Mouse (Mus musculus) stomach, postnatal 0 days (tissue): ENCODE measurements at regions not wholly inside any gene's neighbourhood (a gene's known extent, or its start where the extent isn't known, plus 50 kb on each side); places are given as distances from the start of the nearest gene placed in this dataset.
A peak's percentile ranks its signal among the peaks of the same experiment; 100 is the strongest.

Source experiments
- ATAC-seq: fragments of 200-750 bp; cut with Nextera tagmentation; 2 replicates; pipeline ENCODE4 v1.8.0; 2017; ENCODE audit not compliant: low FRiP score, low TSS enrichment
- DNase-seq: peaks from one replicate; pipeline ENCODE4 v3.0.0-alpha.2; 2016; ENCODE audit warnings: low spot score
- H3K27ac ChIP-seq: fragments of 300-500 bp; sonication (generic); replicated peaks from 2 replicates; pipeline ENCODE4 v1.5.1; 2014; ENCODE audit warnings: mild to moderate bottlenecking, control low read depth
- H3K27me3 ChIP-seq: fragments of 300-500 bp; sonication (generic); 2 replicates; pipeline ENCODE4 v1.6.1; 2014; ENCODE audit warnings: low read length; ENCODE audit not compliant: control insufficient read depth, insufficient read depth
- H3K36me3 ChIP-seq: fragments of 300-500 bp; sonication (generic); 2 replicates; pipeline ENCODE4 v1.6.1; 2014; ENCODE audit warnings: low read length, mixed read lengths; ENCODE audit not compliant: control insufficient read depth, insufficient read depth
- H3K4me1 ChIP-seq: fragments of 300-500 bp; sonication (generic); replicated peaks from 2 replicates; pipeline ENCODE4 v1.6.1; 2014; ENCODE audit warnings: antibody characterized with exemption; ENCODE audit not compliant: control insufficient read depth, insufficient read depth
- H3K4me2 ChIP-seq: fragments of 300-500 bp; sonication (generic); replicated peaks from 2 replicates; pipeline ENCODE4 v1.6.1; 2014; ENCODE audit warnings: low read depth, mild to moderate bottlenecking, control low read depth, moderate library complexity
- H3K4me3 ChIP-seq: fragments of 300-500 bp; sonication (generic); 2 replicates; pipeline ENCODE4 v1.5.1; 2014; ENCODE audit warnings: low read depth, low read length, control low read depth
- H3K9ac ChIP-seq: fragments of 300-500 bp; sonication (generic); 2 replicates; pipeline ENCODE4 v1.6.1; 2014; ENCODE audit warnings: mild to moderate bottlenecking, low read length, control low read depth, mixed read lengths
- H3K9me3 ChIP-seq: fragments of 300-500 bp; sonication (generic); 2 replicates; pipeline ENCODE4 v1.6.1; 2016; ENCODE audit warnings: low read length; ENCODE audit not compliant: control insufficient read depth
- CTCF ChIP-seq: IDR thresholded peaks from 2 replicates; pipeline ENCODE4 v1.5.1; 2016; ENCODE audit warnings: antibody characterized with exemption, low read depth, mild to moderate bottlenecking, moderate library complexity
- EP300 ChIP-seq: optimal IDR thresholded peaks from 2 replicates; pipeline ENCODE3; 2016; ENCODE audit warnings: antibody characterized with exemption
- WGBS: fragments of 180-500 bp; shearing (Covaris S2); extraction: QIAGEN DNeasy Blood & Tissue Kit; methylation state at CpG from one replicate; pipeline ENCODE4 v1.1.7; 2014; 5-methylcytosine and 5-hydroxymethylcytosine counted together

GRCm38 (mm10) chr5:119350325-119350915 lies 320.0 kb upstream of the Tbx3 start:
- no peak for ATAC-seq
- Histone ChIP-seq H3K27me3 (no peaks in the 10 kb centered on the region), H3K4me3 (no peak overlapping the region), H3K36me3 (no peaks in the 10 kb centered on the region), H3K4me1 (no peaks in the 10 kb centered on the region), H3K9ac (no peak overlapping the region), H3K4me2 (no peak overlapping the region), H3K27ac (no peak overlapping the region), H3K9me3 (no peaks in the 10 kb centered on the region)
- no peak for DNase-seq
- 52% methylated on average over 8 of the region's 8 CpGs for WGBS
- TF ChIP-seq CTCF: no peak
- TF ChIP-seq EP300: no peak

GRCm38 (mm10) chr5:119355471-119355870 lies 315.0 kb upstream of the Tbx3 start:
- 88% methylated on average over 10 of the region's 10 CpGs for WGBS
- no peak for DNase-seq
- Histone ChIP-seq H3K36me3 (no peaks in the 10 kb centered on the region), H3K4me1 (no peaks in the 10 kb centered on the region), H3K27ac (no peak overlapping the region), H3K4me2 (no peak overlapping the region), H3K9me3 (no peaks in the 10 kb centered on the region), H3K4me3 (no peak overlapping the region), H3K27me3 (no peaks in the 10 kb centered on the region), H3K9ac (no peak overlapping the region)
- ATAC-seq: no peak
- no peak for TF ChIP-seq EP300

- H3K4me2 ChIP-seq: no peak overlapping the region
- H3K4me3 ChIP-seq: no peak overlapping the region
- no peak for DNase-seq
- H3K4me1 ChIP-seq: no peaks in the 10 kb centered on the region
- H3K27ac ChIP-seq: no peak overlapping the region
- no peak for ATAC-seq
- no peaks in the 10 kb centered on the region for H3K27me3 ChIP-seq
- TF ChIP-seq EP300: no peak
- TF ChIP-seq CTCF: no peak
- WGBS: 50% methylated on average over 5 of the region's 5 CpGs
- H3K9me3 ChIP-seq: no peaks in the 10 kb centered on the region
- no peaks in the 10 kb centered on the region for H3K36me3 ChIP-seq
- H3K9ac ChIP-seq: no peak overlapping the region
Observed at GRCm38 (mm10) chr5:119356051-119356450, 314.4 kb upstream of the Tbx3 start.

- no peak for TF ChIP-seq CTCF
- Histone ChIP-seq H3K4me2 (no peak overlapping the region), H3K4me3 (no peak overlapping the region), H3K36me3 (no peaks in the 10 kb centered on the region), H3K9ac (no peak overlapping the region), H3K4me1 (no peaks in the 10 kb centered on the region), H3K27me3 (no peaks in the 10 kb centered on the region), H3K27ac (no peak overlapping the region), H3K9me3 (no peaks in the 10 kb centered on the region)
- DNase-seq (peak; percentile 29), ATAC-seq (no peak)
- WGBS: 15% methylated on average over 5 of the region's 5 CpGs
Observed at GRCm38 (mm10) chr5:119359709-119360108, 310.8 kb upstream of the Tbx3 start.

- Histone ChIP-seq H3K27me3 (no peaks in the 10 kb centered on the region), H3K36me3 (no peaks in the 10 kb centered on the region), H3K4me2 (no peak overlapping the region), H3K9ac (no peak overlapping the region), H3K9me3 (no peaks in the 10 kb centered on the region), H3K27ac (no peak overlapping the region), H3K4me1 (no peaks in the 10 kb centered on the region), H3K4me3 (no peak overlapping the region)
- DNase-seq (no peak), ATAC-seq (no peak)
- 83% methylated on average over 2 of the region's 2 CpGs for WGBS
- peak; percentile 29 for TF ChIP-seq CTCF
- TF ChIP-seq EP300: no peak
Observed at GRCm38 (mm10) chr5:119360351-119360750, 310.1 kb upstream of the Tbx3 start.

- no peaks in the 10 kb centered on the region for H3K27me3 ChIP-seq
- no peak overlapping the region for H3K27ac ChIP-seq
- DNase-seq (no peak), ATAC-seq (no peak)
- no peak overlapping the region for H3K4me2 ChIP-seq
- H3K9ac ChIP-seq: no peak overlapping the region
- no peaks in the 10 kb centered on the region for H3K4me1 ChIP-seq
- no peak for TF ChIP-seq CTCF
- TF ChIP-seq EP300: no peak
- no peaks in the 10 kb centered on the region for H3K36me3 ChIP-seq
- H3K4me3 ChIP-seq: no peak overlapping the region
- 36% methylated on average over 6 of the region's 6 CpGs for WGBS
- no peaks in the 10 kb centered on the region for H3K9me3 ChIP-seq
Observed at GRCm38 (mm10) chr5:119361406-119362044, 308.9 kb upstream of the Tbx3 start.
